Mouse (Mus musculus): ENCODE measurements at regions not wholly inside any gene's neighbourhood (a gene's known extent, or its start where the extent isn't known, plus 50 kb on each side); places are given as distances from the start of the nearest gene placed in this dataset.

GRCm38 (mm10) chr9:61008446-61008845, 214.1 kb downstream of the Uaca start:
- H3K27ac ChIP-seq (ENCODE audit: low read depth, low read length), result no peak overlapping the region
- no peak for DNase-seq (ENCODE audit: low spot score)
- no peaks in the 10 kb centered on the region for H3K9me3 ChIP-seq (ENCODE audit: control insufficient read depth, low read length)
- H3K4me1 ChIP-seq (replicated peaks; ENCODE audit: control insufficient read depth, insufficient read depth, low read length), result peaks cover 4% of the 10 kb centered on the region
- no peak overlapping the region for H3K9ac ChIP-seq (ENCODE audit: low read depth, low read length)
- no peak for ATAC-seq (replicated peaks; ENCODE audit: low FRiP score)
- H3K27me3 ChIP-seq (replicated peaks; ENCODE audit: control insufficient read depth, insufficient read depth, low read length), result no peaks in the 10 kb centered on the region; the same call in 1 of the 2 replicates
- 36% methylated on average over 1 of the region's 1 CpGs for WGBS
- no peaks in the 10 kb centered on the region for H3K36me3 ChIP-seq (ENCODE audit: control insufficient read depth, insufficient read depth, low read length)
- no peak overlapping the region for H3K4me3 ChIP-seq (ENCODE audit: low read depth, low read length)
- H3K4me2 ChIP-seq, result no peak overlapping the region

- H3K36me3 ChIP-seq (ENCODE audit: control insufficient read depth, insufficient read depth, low read length), result no peaks in the 10 kb centered on the region
- ATAC-seq (replicated peaks; ENCODE audit: low FRiP score) (no peak), DNase-seq (ENCODE audit: low spot score) (no peak)
- no peaks in the 10 kb centered on the region; the same call in 1 of the 2 replicates for H3K27me3 ChIP-seq (replicated peaks; ENCODE audit: control insufficient read depth, insufficient read depth, low read length)
- H3K4me1 ChIP-seq (replicated peaks; ENCODE audit: control insufficient read depth, insufficient read depth, low read length), result peaks cover 4% of the 10 kb centered on the region
- H3K4me3 ChIP-seq (ENCODE audit: low read depth, low read length), result no peak overlapping the region
- H3K9ac ChIP-seq (ENCODE audit: low read depth, low read length), result no peak overlapping the region
- no peak overlapping the region for H3K27ac ChIP-seq (ENCODE audit: low read depth, low read length)
- no peak overlapping the region for H3K4me2 ChIP-seq
- no peaks in the 10 kb centered on the region for H3K9me3 ChIP-seq (ENCODE audit: control insufficient read depth, low read length)
Observed at GRCm38 (mm10) chr9:61011066-61011465, 216.7 kb downstream of the Uaca start.

GRCm38 (mm10) chr9:61012771-61013540, 218.6 kb downstream of the Uaca start:
- no peak overlapping the region for H3K27ac ChIP-seq (ENCODE audit: low read depth, low read length)
- 39% methylated on average over 19 of the region's 19 CpGs for WGBS
- DNase-seq (ENCODE audit: low spot score), result no peak
- H3K9ac ChIP-seq (ENCODE audit: low read depth, low read length), result no peak overlapping the region
- peaks cover 4% of the 10 kb centered on the region for H3K4me1 ChIP-seq (replicated peaks; ENCODE audit: control insufficient read depth, insufficient read depth, low read length)
- no peak for ATAC-seq (replicated peaks; ENCODE audit: low FRiP score)
- H3K4me2 ChIP-seq, result no peak overlapping the region
- no peaks in the 10 kb centered on the region for H3K36me3 ChIP-seq (ENCODE audit: control insufficient read depth, insufficient read depth, low read length)
- H3K4me3 ChIP-seq (ENCODE audit: low read depth, low read length), result no peak overlapping the region
- H3K27me3 ChIP-seq (replicated peaks; ENCODE audit: control insufficient read depth, insufficient read depth, low read length), result no peaks in the 10 kb centered on the region; the same call in none of the 2 replicates
- no peaks in the 10 kb centered on the region for H3K9me3 ChIP-seq (ENCODE audit: control insufficient read depth, low read length)

- no peak overlapping the region for H3K4me2 ChIP-seq
- ATAC-seq (replicated peaks; ENCODE audit: low FRiP score) (no peak), DNase-seq (ENCODE audit: low spot score) (no peak)
- H3K27ac ChIP-seq (ENCODE audit: low read depth, low read length), result no peak overlapping the region
- H3K27me3 ChIP-seq (replicated peaks; ENCODE audit: control insufficient read depth, insufficient read depth, low read length), result no peaks in the 10 kb centered on the region; the same call in none of the 2 replicates
- no peaks in the 10 kb centered on the region for H3K36me3 ChIP-seq (ENCODE audit: control insufficient read depth, insufficient read depth, low read length)
- H3K9ac ChIP-seq (ENCODE audit: low read depth, low read length), result no peak overlapping the region
- H3K9me3 ChIP-seq (ENCODE audit: control insufficient read depth, low read length), result no peaks in the 10 kb centered on the region
- WGBS, result 72% methylated on average over 8 of the region's 8 CpGs
- H3K4me1 ChIP-seq (replicated peaks; ENCODE audit: control insufficient read depth, insufficient read depth, low read length), result peaks cover 4% of the 10 kb centered on the region
- no peak overlapping the region for H3K4me3 ChIP-seq (ENCODE audit: low read depth, low read length)
Observed at GRCm38 (mm10) chr9:61014151-61014550, 219.8 kb downstream of the Uaca start.

GRCm38 (mm10) chr9:61015374-61015890, 221.1 kb downstream of the Uaca start:
- 65% methylated on average over 15 of the region's 15 CpGs for WGBS
- no peak overlapping the region for H3K27ac ChIP-seq (ENCODE audit: low read depth, low read length)
- H3K4me2 ChIP-seq, result no peak overlapping the region
- DNase-seq (ENCODE audit: low spot score) (no peak), ATAC-seq (replicated peaks; ENCODE audit: low FRiP score) (no peak)
- no peaks in the 10 kb centered on the region for H3K9me3 ChIP-seq (ENCODE audit: control insufficient read depth, low read length)
- no peaks in the 10 kb centered on the region for H3K36me3 ChIP-seq (ENCODE audit: control insufficient read depth, insufficient read depth, low read length)
- H3K4me1 ChIP-seq (replicated peaks; ENCODE audit: control insufficient read depth, insufficient read depth, low read length), result peaks cover 4% of the 10 kb centered on the region
- no peak overlapping the region for H3K9ac ChIP-seq (ENCODE audit: low read depth, low read length)
- no peaks in the 10 kb centered on the region; the same call in none of the 2 replicates for H3K27me3 ChIP-seq (replicated peaks; ENCODE audit: control insufficient read depth, insufficient read depth, low read length)
- no peak overlapping the region for H3K4me3 ChIP-seq (ENCODE audit: low read depth, low read length)

GRCm38 (mm10) chr9:61016673-61017072, 222.3 kb downstream of the Uaca start:
- ATAC-seq (replicated peaks; ENCODE audit: low FRiP score), result no peak
- Histone ChIP-seq H3K4me3 (ENCODE audit: low read depth, low read length) (no peak overlapping the region), H3K9ac (ENCODE audit: low read depth, low read length) (no peak overlapping the region), H3K27ac (ENCODE audit: low read depth, low read length) (no peak overlapping the region), H3K27me3 (replicated peaks; ENCODE audit: control insufficient read depth, insufficient read depth, low read length) (no peaks in the 10 kb centered on the region; the same call in none of the 2 replicates), H3K36me3 (ENCODE audit: control insufficient read depth, insufficient read depth, low read length) (no peaks in the 10 kb centered on the region), H3K9me3 (ENCODE audit: control insufficient read depth, low read length) (no peaks in the 10 kb centered on the region), H3K4me2 (no peak overlapping the region), H3K4me1 (replicated peaks; ENCODE audit: control insufficient read depth, insufficient read depth, low read length) (peaks cover 4% of the 10 kb centered on the region)
- WGBS, result 36% methylated on average over 10 of the region's 10 CpGs
- no peak for DNase-seq (ENCODE audit: low spot score)

GRCm38 (mm10) chr9:61019938-61020337, 225.6 kb downstream of the Uaca start:
- H3K36me3 ChIP-seq (ENCODE audit: control insufficient read depth, insufficient read depth, low read length), result no peaks in the 10 kb centered on the region
- no peak overlapping the region for H3K27ac ChIP-seq (ENCODE audit: low read depth, low read length)
- no peak overlapping the region for H3K4me3 ChIP-seq (ENCODE audit: low read depth, low read length)
- H3K27me3 ChIP-seq (replicated peaks; ENCODE audit: control insufficient read depth, insufficient read depth, low read length), result no peaks in the 10 kb centered on the region; the same call in 1 of the 2 replicates
- H3K9ac ChIP-seq (ENCODE audit: low read depth, low read length), result no peak overlapping the region
- DNase-seq (ENCODE audit: low spot score) (no peak), ATAC-seq (replicated peaks; ENCODE audit: low FRiP score) (no peak)
- no peaks in the 10 kb centered on the region for H3K9me3 ChIP-seq (ENCODE audit: control insufficient read depth, low read length)
- no peak overlapping the region for H3K4me2 ChIP-seq
- WGBS, result 49% methylated on average over 4 of the region's 4 CpGs
- no peaks in the 10 kb centered on the region for H3K4me1 ChIP-seq (replicated peaks; ENCODE audit: control insufficient read depth, insufficient read depth, low read length)

GRCm38 (mm10) chr9:61021810-61022209, 227.5 kb downstream of the Uaca start:
- 55% methylated on average over 5 of the region's 5 CpGs for WGBS
- Histone ChIP-seq H3K9ac (ENCODE audit: low read depth, low read length) (no peak overlapping the region), H3K4me3 (ENCODE audit: low read depth, low read length) (no peak overlapping the region), H3K4me2 (no peak overlapping the region), H3K27me3 (replicated peaks; ENCODE audit: control insufficient read depth, insufficient read depth, low read length) (no peaks in the 10 kb centered on the region; the same call in 1 of the 2 replicates), H3K36me3 (ENCODE audit: control insufficient read depth, insufficient read depth, low read length) (no peaks in the 10 kb centered on the region), H3K4me1 (replicated peaks; ENCODE audit: control insufficient read depth, insufficient read depth, low read length) (no peaks in the 10 kb centered on the region), H3K27ac (ENCODE audit: low read depth, low read length) (no peak overlapping the region), H3K9me3 (ENCODE audit: control insufficient read depth, low read length) (no peaks in the 10 kb centered on the region)
- DNase-seq (ENCODE audit: low spot score), result no peak
- ATAC-seq (replicated peaks; ENCODE audit: low FRiP score), result no peak
